Mouse (Mus musculus) embryonic fibroblast, embryonic 13.5 days (primary cell): ENCODE data around the gene Fancd2os.

ENCODE experiments used
- CTCF ChIP-seq: IDR thresholded peaks from 2 replicates; pipeline ENCODE4 v1.5.1; 2011; ENCODE audit warnings: mild to moderate bottlenecking, control low read depth, low read length, moderate library complexity, borderline replicate concordance; ENCODE audit not compliant: insufficient read depth
- POLR2A ChIP-seq: IDR thresholded peaks from 2 replicates; pipeline ENCODE4 v1.6.1; 2011; ENCODE audit warnings: low read depth, mild to moderate bottlenecking, control low read depth, low read length, moderate library complexity

DNA sequence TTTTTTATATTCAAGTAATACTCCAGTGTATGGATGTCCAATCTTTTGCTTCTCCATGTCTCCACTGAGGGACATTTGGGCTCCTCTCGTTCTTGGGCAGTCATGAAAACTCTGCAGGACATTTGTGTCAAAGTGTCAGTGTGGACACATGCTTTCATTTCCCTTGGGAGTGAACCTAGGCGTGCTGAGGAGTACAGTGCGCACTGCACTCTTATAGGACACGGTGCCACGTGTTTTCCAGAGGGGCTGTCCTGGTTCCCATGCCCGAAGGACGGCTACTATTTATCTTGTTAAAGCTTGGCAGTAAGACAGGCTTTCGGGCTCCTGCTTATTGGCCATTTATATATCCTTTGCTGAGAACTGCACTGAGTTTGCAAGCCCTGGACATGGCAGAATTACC lies 42.1 kb upstream of the Fancd2os start:
- TF ChIP-seq POLR2A (no peak), CTCF (no peak)
